Mouse (Mus musculus): ENCODE results near the gene Obscn. TPM values are rescaled to one million over a fixed set of nuclear protein-coding genes. Genes with fewer than 3 reads are reported as not detected.
A peak's percentile ranks its signal among the peaks of the same experiment; 100 is the strongest.

Obscn gene
- polyA plus RNA-seq, 1 experiment, result 6.2 TPM

- no peaks in the 10 kb centered on the region for H3K4me1 ChIP-seq (ENCODE audit: control insufficient read depth, insufficient read depth, low read length)
- no peak overlapping the region for H3K4me3 ChIP-seq (ENCODE audit: insufficient read depth, low read depth, low read length)
- H3K36me3 ChIP-seq (ENCODE audit: control insufficient read depth, insufficient read depth, low read length), result no peaks in the 10 kb centered on the region
- H3K27ac ChIP-seq (ENCODE audit: insufficient read depth, low read depth, low read length), result no peak overlapping the region
- 85% methylated on average over 10 of the region's 10 CpGs for WGBS
- no peak for DNase-seq
- TF ChIP-seq CTCF (conservative IDR thresholded peaks at IDR 0.05; ENCODE audit: insufficient read depth, insufficient read length, low read depth, low read length) (no peak), POLR2A (IDR thresholded peaks at IDR 0.05; ENCODE audit: low read depth, low read length) (no peak)
- no peaks in the 10 kb centered on the region for H3K27me3 ChIP-seq (replicated peaks; ENCODE audit: control insufficient read depth, insufficient read depth, low read length)
These were observed 48.6 kb downstream of the Obscn start for GRCm38 (mm10) chr11:59087581-59087980.

GRCm38 (mm10) chr11:59085200-59085599 lies 51.0 kb downstream of the Obscn start:
- Histone ChIP-seq H3K4me1 (ENCODE audit: control insufficient read depth, insufficient read depth, low read length) (no peaks in the 10 kb centered on the region), H3K27ac (ENCODE audit: insufficient read depth, low read depth, low read length) (no peak overlapping the region), H3K4me3 (ENCODE audit: insufficient read depth, low read depth, low read length) (no peak overlapping the region), H3K27me3 (replicated peaks; ENCODE audit: control insufficient read depth, insufficient read depth, low read length) (no peaks in the 10 kb centered on the region), H3K36me3 (ENCODE audit: control insufficient read depth, insufficient read depth, low read length) (no peaks in the 10 kb centered on the region)
- 83% methylated on average over 6 of the region's 6 CpGs for WGBS
- no peak for DNase-seq
- TF ChIP-seq POLR2A (IDR thresholded peaks at IDR 0.05; ENCODE audit: low read depth, low read length), result no peak
- TF ChIP-seq CTCF (conservative IDR thresholded peaks at IDR 0.05; ENCODE audit: insufficient read depth, insufficient read length, low read depth, low read length), result no peak

- Histone ChIP-seq H3K27ac (ENCODE audit: insufficient read depth, low read depth, low read length) (no peak overlapping the region), H3K4me1 (ENCODE audit: control insufficient read depth, insufficient read depth, low read length) (no peaks in the 10 kb centered on the region), H3K27me3 (replicated peaks; ENCODE audit: control insufficient read depth, insufficient read depth, low read length) (no peaks in the 10 kb centered on the region), H3K36me3 (ENCODE audit: control insufficient read depth, insufficient read depth, low read length) (no peaks in the 10 kb centered on the region), H3K4me3 (ENCODE audit: insufficient read depth, low read depth, low read length) (no peak overlapping the region)
- DNase-seq, result no peak
- 84% methylated on average over 3 of the region's 3 CpGs for WGBS
- no peak for TF ChIP-seq CTCF (conservative IDR thresholded peaks at IDR 0.05; ENCODE audit: insufficient read depth, insufficient read length, low read depth, low read length)
- no peak for TF ChIP-seq POLR2A (IDR thresholded peaks at IDR 0.05; ENCODE audit: low read depth, low read length)
These were observed 53.1 kb downstream of the Obscn start for GRCm38 (mm10) chr11:59083125-59083524.

DNA sequence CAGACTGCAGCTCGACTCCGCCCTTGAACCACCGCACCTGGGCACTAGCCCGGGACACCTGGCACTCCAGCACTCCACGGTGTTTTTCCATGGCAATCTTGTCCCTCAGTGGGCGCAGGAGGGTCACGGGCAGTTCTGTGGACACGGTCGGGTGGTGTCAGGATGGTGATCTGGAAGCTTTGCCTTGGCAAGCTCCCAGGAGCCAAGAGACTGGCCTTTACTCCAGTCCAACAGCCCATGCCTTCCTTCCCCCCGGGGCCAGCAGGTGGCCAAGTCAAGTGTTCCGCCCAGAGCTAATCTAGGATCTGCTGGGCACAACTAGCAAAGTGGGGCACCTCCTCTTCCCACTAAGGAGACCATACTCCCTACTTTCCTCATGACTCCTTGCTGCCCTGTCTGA lies 57.9 kb downstream of the Obscn start:
- no peaks in the 10 kb centered on the region for H3K4me1 ChIP-seq (ENCODE audit: control insufficient read depth, insufficient read depth, low read length)
- no peaks in the 10 kb centered on the region for H3K36me3 ChIP-seq (ENCODE audit: control insufficient read depth, insufficient read depth, low read length)
- H3K27ac ChIP-seq (ENCODE audit: insufficient read depth, low read depth, low read length), result no peak overlapping the region
- TF ChIP-seq POLR2A (IDR thresholded peaks at IDR 0.05; ENCODE audit: low read depth, low read length), result no peak
- peak; percentile 61 for DNase-seq
- WGBS, result 42% methylated on average over 11 of the region's 11 CpGs
- no peaks in the 10 kb centered on the region for H3K27me3 ChIP-seq (replicated peaks; ENCODE audit: control insufficient read depth, insufficient read depth, low read length)
- H3K4me3 ChIP-seq (ENCODE audit: insufficient read depth, low read depth, low read length), result no peak overlapping the region

DNA sequence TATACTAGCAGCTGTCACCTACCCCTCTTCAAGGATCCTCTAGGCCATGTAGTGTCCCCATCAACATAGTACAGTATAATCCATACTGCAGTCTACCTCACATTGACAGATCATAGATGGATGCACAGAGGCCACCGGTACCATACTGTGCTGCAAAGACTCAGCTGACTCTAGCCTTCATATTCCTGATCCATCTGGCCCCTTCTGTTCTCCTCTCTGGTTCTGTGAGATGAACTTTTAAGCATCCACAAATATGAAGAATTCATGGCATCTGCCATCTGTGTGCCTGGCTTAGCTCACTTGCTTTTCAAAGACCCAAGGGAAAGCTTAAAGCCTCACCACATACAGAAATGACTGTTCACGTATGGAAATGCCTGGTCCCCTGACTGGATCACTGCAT lies 65.9 kb downstream of the Obscn start:
- 95% methylated on average over 2 of the region's 2 CpGs for WGBS
- no peaks in the 10 kb centered on the region for H3K4me1 ChIP-seq (ENCODE audit: control insufficient read depth, insufficient read depth, low read length)
- no peak overlapping the region for H3K27ac ChIP-seq (ENCODE audit: insufficient read depth, low read depth, low read length)
- H3K36me3 ChIP-seq (ENCODE audit: control insufficient read depth, insufficient read depth, low read length), result no peaks in the 10 kb centered on the region
- H3K4me3 ChIP-seq (ENCODE audit: insufficient read depth, low read depth, low read length), result no peak overlapping the region
- TF ChIP-seq CTCF (conservative IDR thresholded peaks at IDR 0.05; ENCODE audit: insufficient read depth, insufficient read length, low read depth, low read length) (no peak), POLR2A (IDR thresholded peaks at IDR 0.05; ENCODE audit: low read depth, low read length) (no peak)
- H3K27me3 ChIP-seq (replicated peaks; ENCODE audit: control insufficient read depth, insufficient read depth, low read length), result no peaks in the 10 kb centered on the region
- no peak for DNase-seq

GRCm38 (mm10) chr11:59068922-59069321 lies 67.3 kb downstream of the Obscn start:
- TF ChIP-seq CTCF (conservative IDR thresholded peaks at IDR 0.05; ENCODE audit: insufficient read depth, insufficient read length, low read depth, low read length) (no peak), POLR2A (IDR thresholded peaks at IDR 0.05; ENCODE audit: low read depth, low read length) (no peak)
- Histone ChIP-seq H3K36me3 (ENCODE audit: control insufficient read depth, insufficient read depth, low read length) (no peaks in the 10 kb centered on the region), H3K27me3 (replicated peaks; ENCODE audit: control insufficient read depth, insufficient read depth, low read length) (no peaks in the 10 kb centered on the region), H3K4me3 (ENCODE audit: insufficient read depth, low read depth, low read length) (no peak overlapping the region), H3K27ac (ENCODE audit: insufficient read depth, low read depth, low read length) (no peak overlapping the region), H3K4me1 (ENCODE audit: control insufficient read depth, insufficient read depth, low read length) (no peaks in the 10 kb centered on the region)
- DNase-seq, result no peak
- WGBS, result 78% methylated on average over 8 of the region's 8 CpGs

- H3K4me1 ChIP-seq (ENCODE audit: control insufficient read depth, insufficient read depth, low read length), result no peaks in the 10 kb centered on the region
- H3K36me3 ChIP-seq (ENCODE audit: control insufficient read depth, insufficient read depth, low read length), result no peaks in the 10 kb centered on the region
- WGBS, result 86% methylated on average over 1 of the region's 1 CpGs
- no peak overlapping the region for H3K27ac ChIP-seq (ENCODE audit: insufficient read depth, low read depth, low read length)
- no peak for TF ChIP-seq CTCF (conservative IDR thresholded peaks at IDR 0.05; ENCODE audit: insufficient read depth, insufficient read length, low read depth, low read length)
- no peak for TF ChIP-seq POLR2A (IDR thresholded peaks at IDR 0.05; ENCODE audit: low read depth, low read length)
- no peak overlapping the region for H3K4me3 ChIP-seq (ENCODE audit: insufficient read depth, low read depth, low read length)
- H3K27me3 ChIP-seq (replicated peaks; ENCODE audit: control insufficient read depth, insufficient read depth, low read length), result no peaks in the 10 kb centered on the region
- no peak for DNase-seq
These were observed 67.8 kb downstream of the Obscn start for GRCm38 (mm10) chr11:59068433-59068832.

- Histone ChIP-seq H3K27me3 (replicated peaks; ENCODE audit: control insufficient read depth, insufficient read depth, low read length) (no peaks in the 10 kb centered on the region), H3K4me1 (ENCODE audit: control insufficient read depth, insufficient read depth, low read length) (no peaks in the 10 kb centered on the region), H3K4me3 (ENCODE audit: insufficient read depth, low read depth, low read length) (no peak overlapping the region), H3K36me3 (ENCODE audit: control insufficient read depth, insufficient read depth, low read length) (no peaks in the 10 kb centered on the region), H3K27ac (ENCODE audit: insufficient read depth, low read depth, low read length) (no peak overlapping the region)
- TF ChIP-seq POLR2A (IDR thresholded peaks at IDR 0.05; ENCODE audit: low read depth, low read length) (no peak), CTCF (conservative IDR thresholded peaks at IDR 0.05; ENCODE audit: insufficient read depth, insufficient read length, low read depth, low read length) (no peak)
- DNase-seq, result no peak
- WGBS, result 38% methylated on average over 9 of the region's 9 CpGs
These were observed 68.3 kb downstream of the Obscn start for GRCm38 (mm10) chr11:59067921-59068320.
